Mouse (Mus musculus) retina, postnatal 7 days (tissue): ENCODE measurements around the gene Ankrd23.

ENCODE experiments used
- DNase-seq: peaks from one replicate; pipeline ENCODE4 v3.0.0-alpha.2; 2012; ENCODE audit warnings: low read depth, low spot score

Gene Ankrd23

DNA sequence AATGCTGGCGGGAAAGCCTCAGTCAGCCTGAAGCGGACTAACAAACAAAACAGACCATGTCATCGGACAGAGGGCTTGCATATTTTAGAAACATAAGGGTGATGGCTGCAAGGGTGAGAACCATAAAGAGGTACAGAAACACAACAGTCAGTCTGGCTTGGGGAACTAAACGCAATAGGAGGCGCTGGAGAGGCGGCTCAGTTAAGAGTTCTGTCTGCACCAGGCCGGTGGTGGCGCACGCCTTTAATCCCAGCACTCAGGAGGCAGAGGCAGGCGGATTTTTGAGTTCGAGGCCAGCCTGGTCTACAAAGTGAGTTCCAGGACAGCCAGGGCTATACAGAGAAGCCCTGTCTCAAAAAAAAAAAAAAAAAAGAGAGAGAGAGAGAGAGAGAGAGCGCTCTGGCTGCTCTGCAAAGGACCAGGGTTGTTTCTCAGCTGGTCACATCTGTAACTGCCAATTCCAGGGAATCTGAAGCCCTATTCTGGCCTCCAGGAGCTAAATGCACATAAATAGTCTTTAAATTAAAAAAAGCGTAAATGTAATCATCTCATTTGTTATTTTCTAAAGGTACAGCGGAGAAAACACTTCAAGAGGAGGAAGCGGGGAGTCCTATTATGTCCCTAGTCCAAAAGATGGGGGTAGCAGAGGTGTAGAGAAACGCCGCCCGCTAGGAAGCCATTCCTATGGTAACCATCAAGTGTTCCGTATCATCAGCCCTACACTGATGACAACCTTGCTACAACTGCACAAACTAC, 9.3 kb upstream of the Ankrd23 start:
- no peak for DNase-seq

- no peak for DNase-seq
Observed at GRCm38 (mm10) chr1:36545382-36545781, 8.7 kb upstream of the Ankrd23 start.

DNA sequence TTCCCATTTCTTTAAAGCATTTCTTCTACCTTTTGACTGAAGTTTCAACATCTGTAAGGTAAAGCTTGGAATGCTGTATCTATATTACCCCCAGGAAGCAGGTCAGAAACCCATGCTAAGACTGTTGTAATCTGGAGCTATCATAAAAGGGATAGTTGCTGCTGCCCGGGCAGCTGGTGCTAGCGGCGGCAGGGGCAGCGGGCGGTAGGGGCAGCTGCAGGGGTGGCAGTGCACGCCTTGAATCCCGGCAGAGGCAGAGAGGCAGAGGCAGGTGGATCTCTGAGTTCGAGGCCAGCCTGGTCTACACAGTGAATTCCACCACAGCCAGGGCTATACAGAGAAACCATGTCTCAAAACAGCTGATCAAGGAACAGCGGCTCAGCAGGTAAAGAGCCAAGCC, 6.2 kb upstream of the Ankrd23 start:
- DNase-seq: no peak

GRCm38 (mm10) chr1:36541844-36542243, 5.2 kb upstream of the Ankrd23 start:
- no peak for DNase-seq

GRCm38 (mm10) chr1:36540807-36541206, 4.1 kb upstream of the Ankrd23 start:
- DNase-seq: no peak

GRCm38 (mm10) chr1:36540132-36540531, 3.4 kb upstream of the Ankrd23 start:
- no peak for DNase-seq

DNA sequence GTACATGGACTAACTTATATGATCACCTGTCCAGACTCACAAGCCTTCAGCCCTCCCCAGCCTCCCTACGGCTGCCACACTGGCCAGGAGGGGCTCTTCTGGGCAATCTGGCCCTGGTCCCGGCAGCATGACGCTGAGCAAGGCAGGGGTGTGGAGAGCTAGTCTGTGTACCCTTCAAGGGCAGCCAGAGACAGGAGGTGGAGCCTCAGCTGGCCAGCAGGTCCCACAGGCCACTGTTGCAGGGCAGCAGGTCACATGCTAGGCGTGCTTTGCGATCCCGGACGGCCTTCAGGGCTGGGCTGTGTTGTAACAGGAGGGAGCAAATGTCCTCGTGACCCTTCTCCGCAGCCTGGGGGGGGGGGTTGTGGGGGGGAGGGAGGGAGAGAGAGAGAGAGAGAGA, 2.5 kb upstream of the Ankrd23 start, which contains the start of gene Gm42417:
Gene Gm42417, minus strand, starts transcription at position 244 of the 400 bp plus-strand sequence.
- DNase-seq: no peak

DNA sequence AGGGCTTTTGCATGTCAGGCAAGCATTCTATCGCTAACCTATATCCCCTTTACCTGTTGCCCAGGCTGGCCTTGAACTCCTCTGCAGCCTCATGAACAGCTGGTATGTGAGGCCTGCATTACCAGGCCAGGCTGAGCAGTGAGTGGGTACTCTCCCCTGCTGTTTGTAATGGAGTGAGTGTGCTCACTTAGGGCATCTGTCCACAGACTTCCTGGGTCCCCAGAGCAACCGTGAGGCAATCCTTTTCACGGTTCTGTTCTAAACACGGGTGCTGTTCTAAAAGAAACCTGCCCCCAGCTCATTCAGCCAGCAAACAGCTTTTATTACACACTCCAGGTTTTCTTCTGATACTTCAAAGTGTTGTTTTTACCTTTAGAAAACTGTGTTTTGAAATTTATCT, 2.0 kb upstream of the Ankrd23 start:
- no peak for DNase-seq

DNA sequence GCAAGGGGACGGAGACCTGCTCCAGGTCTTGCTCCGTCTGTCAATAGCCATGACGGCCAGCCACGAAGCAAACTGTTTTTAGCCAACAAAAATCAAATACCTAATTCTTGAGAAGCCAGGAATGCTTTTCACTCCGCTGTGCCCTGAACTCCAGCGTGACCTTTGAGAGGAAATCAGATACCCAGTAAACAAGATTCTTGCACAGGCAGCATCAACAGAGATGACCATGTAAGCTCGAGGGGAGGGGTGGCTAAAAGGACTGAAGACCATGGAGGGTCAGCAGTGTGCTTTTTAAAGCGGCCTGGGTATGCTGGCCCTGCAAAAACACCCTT, 320 bp downstream of the Ankrd23 start:
- no peak for DNase-seq

DNA sequence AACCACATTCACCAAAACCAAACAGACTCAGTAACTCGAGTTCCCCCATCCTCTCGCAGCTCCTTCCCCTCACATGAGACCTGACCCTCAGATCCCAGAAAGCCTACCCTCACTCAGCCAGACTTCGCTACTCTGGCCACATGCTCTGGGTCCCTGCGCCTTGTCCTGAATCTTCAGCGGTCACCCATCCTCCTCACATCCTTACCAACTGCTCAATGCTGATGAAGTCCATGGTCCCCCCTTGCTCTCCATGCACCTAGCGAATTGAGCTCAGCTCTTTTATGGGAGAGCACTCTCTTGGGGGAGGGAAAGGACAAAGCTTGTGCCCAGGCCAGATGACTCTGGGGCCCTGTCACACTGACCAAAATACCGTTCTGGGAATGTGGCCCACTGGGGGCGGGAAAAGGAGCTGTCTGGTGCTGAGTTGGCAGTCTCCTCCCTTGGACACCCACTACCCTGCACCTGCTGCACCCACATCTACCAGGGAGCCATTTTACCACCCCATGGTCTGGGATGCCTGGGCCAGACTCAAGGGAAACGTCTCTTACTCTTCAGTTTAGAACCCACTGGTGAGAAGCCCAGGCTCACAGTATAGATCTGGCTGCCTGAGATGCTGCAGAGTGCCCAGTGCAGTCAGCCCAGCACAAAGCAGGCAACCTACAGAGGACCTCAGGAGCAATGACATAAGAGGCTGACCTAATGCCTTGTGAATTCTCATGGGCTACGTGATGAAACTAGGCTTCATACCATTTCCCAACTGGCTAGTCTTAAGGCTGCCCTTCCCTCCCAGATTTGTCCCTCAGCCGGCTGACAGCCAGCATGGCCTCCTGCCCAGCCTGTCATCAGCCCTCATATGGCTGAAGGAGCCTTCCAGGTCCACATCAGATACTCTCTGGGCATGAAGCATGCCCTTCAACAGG, 946 bp downstream of the Ankrd23 start:
- no peak for DNase-seq

DNA sequence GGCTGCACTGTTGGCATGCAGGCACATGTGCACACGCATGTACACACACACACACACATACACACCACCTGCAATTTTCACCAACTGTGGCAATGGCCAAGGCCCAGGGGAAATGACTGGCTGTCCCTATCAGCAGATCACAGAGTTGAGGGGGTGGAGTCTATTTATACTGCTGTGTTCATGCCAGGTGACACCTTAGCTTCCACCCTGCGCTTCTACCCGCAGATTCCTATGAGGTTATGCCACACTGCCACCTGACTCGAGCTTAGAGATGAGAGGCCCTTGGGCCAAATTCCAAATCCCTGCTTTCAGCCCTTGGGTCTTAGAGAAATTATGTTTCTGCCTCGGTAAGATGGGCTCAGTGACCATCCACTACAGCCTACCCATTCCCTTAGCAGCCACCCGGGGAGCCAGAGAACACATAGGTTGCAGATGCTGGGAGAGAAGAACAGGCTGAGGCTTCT, 2.1 kb downstream of the Ankrd23 start:
- DNase-seq: no peak

GRCm38 (mm10) chr1:36533546-36533945, 3.1 kb downstream of the Ankrd23 start:
- DNase-seq: no peak

GRCm38 (mm10) chr1:36531461-36531860, 5.2 kb downstream of the Ankrd23 start:
- DNase-seq: no peak

GRCm38 (mm10) chr1:36530962-36531361, 5.7 kb downstream of the Ankrd23 start:
- DNase-seq: no peak

DNA sequence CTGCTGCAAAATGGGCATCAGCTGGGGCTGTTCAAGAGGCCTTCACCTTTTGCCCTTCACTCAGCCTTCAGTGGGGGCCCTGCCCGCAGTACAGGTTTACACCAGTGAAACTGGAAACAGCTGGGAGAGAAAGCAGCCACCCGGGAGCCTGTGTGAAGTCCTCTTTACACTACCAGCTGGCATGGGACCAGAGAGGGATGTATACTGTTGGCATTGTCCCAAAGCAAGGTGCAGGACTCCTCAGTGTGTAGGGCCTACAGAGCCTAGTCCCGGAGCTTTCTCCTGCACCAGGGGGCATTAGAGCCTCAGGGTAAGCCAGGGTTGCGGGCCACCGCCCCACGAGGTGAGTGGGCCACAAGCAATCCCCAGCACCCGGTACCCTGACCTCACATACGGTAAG, 6.2 kb downstream of the Ankrd23 start:
- no peak for DNase-seq

DNA sequence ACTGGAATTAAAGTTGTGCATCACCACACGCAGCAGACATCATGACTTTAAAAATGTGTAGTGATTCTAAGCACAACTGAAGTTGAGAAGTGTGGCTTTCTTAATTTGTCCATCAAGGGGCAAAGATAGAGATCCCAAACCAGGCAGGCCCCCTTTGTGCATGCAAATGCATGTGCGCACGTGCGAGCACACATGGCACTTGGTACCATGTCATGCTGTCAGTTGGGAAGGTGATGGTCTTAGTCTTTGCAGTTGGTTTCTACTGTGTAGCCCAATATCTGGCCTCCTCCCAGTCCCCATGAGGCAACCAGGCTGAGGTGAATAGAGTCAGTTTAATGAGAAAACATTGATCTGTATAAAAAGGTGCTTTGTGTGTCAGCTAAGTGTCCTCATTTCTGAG, 6.8 kb downstream of the Ankrd23 start:
- DNase-seq: no peak

- no peak for DNase-seq
Observed at GRCm38 (mm10) chr1:36529274-36529673, 7.4 kb downstream of the Ankrd23 start.

DNA sequence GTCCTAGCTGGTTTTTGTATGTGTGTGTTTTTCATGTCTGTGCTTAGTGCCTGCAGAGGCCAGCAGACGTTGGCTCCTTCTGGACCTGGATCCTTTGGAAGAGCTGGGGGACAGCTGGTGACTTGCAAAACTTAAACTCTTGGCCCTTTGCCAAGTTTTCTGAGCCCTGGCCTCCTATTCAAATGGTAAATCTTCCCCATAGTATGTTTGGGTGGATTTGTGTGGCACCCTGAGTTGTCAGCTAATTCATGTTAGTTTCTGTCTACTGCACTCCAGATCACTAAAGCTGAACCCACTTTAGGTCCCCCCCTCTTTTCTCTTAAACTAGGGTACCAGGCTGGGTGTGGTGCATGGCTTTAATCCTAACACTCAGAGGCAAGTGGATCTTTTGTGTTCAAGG, 8.3 kb downstream of the Ankrd23 start:
- DNase-seq: no peak

GRCm38 (mm10) chr1:36526903-36527302, 9.8 kb downstream of the Ankrd23 start:
- DNase-seq: no peak

DNA sequence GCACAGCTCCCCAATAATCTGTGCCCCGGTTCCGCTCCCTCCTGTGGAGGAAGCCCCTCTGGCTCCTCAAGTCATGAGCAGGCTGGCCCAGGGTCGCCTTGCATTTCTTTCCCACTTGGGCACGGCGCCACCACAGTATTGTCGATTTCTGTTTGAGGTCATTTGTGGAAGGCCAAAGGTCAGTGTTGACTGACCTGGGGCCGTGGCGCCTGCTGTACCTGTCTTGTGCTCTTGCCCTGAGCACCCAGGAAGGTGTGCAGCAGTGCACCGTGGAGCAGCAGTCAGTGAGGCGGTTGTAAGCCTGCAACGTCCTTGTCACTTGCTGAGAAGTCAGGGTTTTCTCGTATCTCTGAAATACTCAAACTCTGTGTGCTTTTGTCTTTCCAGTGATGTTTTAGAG, 10.9 kb downstream of the Ankrd23 start:
- DNase-seq: no peak

GRCm38 (mm10) chr1:36524058-36524457, 12.6 kb downstream of the Ankrd23 start:
- no peak for DNase-seq

DNA sequence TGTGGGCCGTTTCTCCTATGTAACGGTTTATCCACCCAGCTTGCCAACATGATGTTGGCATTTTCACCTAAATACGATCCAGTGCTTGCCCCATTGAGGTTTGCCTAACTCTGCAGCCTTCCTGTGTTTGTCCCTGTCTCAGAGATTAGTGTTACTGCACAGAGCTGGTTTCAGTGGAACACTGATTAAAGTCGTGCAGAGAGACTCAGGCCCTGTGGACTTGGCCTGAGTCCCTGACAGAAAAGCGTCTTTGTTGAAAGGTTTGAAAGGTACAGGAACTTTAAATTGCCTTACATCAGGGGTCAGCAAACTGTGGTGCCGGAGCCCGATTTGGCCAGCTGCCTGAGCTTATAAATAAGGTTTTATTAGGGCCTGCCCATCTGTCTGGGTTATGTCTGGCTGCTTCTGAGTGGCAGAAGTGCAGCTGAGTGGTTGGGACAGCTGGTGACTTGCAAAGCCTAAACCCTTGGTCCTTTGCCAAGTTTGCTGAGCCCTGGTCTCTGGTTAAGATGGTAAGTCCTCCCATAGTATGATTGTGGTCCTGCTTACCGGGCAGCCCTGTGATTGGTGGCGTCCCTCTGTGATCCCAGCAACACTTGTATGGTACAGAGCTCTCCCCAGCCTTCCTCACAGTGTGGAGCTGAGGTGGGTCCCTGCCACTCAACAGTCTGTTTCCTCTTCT, 13.2 kb downstream of the Ankrd23 start:
- DNase-seq: peak; percentile 87
